Mouse (Mus musculus): ENCODE measurements around the gene Camk2b. TPM values are rescaled to one million over a fixed set of nuclear protein-coding genes. Genes with fewer than 3 reads are reported as not detected.

The Camk2b gene
- polyA plus RNA-seq, 1 experiment, result 0.97 TPM

DNA sequence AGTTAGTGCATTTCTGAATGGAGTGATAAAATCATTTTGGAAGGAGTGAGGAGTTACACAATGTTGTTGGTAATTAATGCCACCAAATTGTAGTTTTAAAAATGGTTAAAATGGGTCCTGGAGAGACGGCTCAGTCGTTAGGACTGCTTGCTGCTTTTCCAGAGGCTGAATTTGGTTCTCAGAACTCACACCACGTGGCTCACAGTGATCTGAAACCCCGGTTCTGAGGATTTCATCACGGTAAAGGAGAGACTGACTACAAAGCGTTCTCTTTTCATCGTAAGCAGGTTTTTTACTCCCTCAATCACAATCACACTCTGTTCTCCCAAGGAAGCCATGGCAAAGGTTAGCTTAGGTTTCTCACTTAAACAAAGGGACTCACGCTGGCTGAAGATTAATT lies 141.5 kb downstream of the Camk2b start:
- Histone ChIP-seq H3K4me1 (ENCODE audit: control insufficient read depth, insufficient read depth, low read length) (no peaks in the 10 kb centered on the region), H3K4me3 (ENCODE audit: insufficient read depth, low read length) (no peak overlapping the region), H3K27ac (ENCODE audit: insufficient read depth, low read length) (no peak overlapping the region)
- no peak for TF ChIP-seq POLR2A (IDR thresholded peaks at IDR 0.05; ENCODE audit: low read depth, low read length)
- TF ChIP-seq CTCF (IDR thresholded peaks at IDR 0.05; ENCODE audit: borderline replicate concordance, insufficient read depth, low read length), result no peak

DNA sequence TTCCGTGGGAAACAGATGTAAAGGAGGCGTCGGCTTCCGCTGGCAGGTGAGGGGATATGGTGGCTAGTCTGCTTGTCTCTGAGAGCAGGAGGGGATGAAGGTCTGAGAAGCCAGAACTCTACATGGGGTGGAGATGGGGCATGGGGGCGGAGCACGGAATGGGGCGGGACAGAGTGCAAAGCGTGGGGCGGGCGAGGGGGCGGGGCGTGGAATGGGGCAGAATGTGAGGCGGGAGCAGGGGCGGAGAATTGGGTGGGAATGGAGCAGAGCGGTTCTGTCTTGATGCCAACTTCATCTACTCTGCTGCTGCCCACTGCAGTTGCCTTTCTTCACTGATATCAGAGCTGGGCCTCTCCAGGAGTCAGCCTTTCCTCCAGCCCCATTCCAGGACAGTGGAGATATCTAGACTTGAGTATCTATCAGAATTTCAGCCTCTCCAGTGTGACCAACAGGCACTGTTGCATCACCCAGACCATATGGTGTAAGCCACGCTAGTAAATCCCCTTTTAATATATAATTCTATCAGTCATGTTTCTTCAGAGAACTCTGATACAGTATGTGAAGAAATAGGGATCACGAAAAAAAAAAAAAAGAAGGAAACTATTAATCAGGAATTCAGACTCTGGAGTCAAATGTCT lies 145.7 kb downstream of the Camk2b start:
- no peak overlapping the region for H3K27ac ChIP-seq (ENCODE audit: insufficient read depth, low read length)
- no peaks in the 10 kb centered on the region for H3K4me1 ChIP-seq (ENCODE audit: control insufficient read depth, insufficient read depth, low read length)
- no peak overlapping the region for H3K4me3 ChIP-seq (ENCODE audit: insufficient read depth, low read length)
- TF ChIP-seq CTCF (IDR thresholded peaks at IDR 0.05; ENCODE audit: borderline replicate concordance, insufficient read depth, low read length) (no peak), POLR2A (IDR thresholded peaks at IDR 0.05; ENCODE audit: low read depth, low read length) (no peak)

Other genes starting within 250 kb of the Camk2b start
- gene Polm, start 228.3 kb downstream of the Camk2b start, polyA plus RNA-seq (2011; ENCODE audit: insufficient read length, low read depth, missing spikeins), result 9.9 and 13.0 TPM in 2 replicates
- 372 and 444 TPM in 2 replicates for gene Aebp1, start 204.4 kb downstream of the Camk2b start, polyA plus RNA-seq (2011; ENCODE audit: insufficient read length, low read depth, missing spikeins)
- gene Pold2, start 188.1 kb downstream of the Camk2b start, polyA plus RNA-seq (2011; ENCODE audit: insufficient read length, low read depth, missing spikeins), result 23.2 and 31.7 TPM in 2 replicates
- not detected in 2 replicates for gene Myl7, start 167.6 kb downstream of the Camk2b start, polyA plus RNA-seq (2011; ENCODE audit: insufficient read length, low read depth, missing spikeins)
- 0.30 TPM in 1 of 2 replicates, not detected in the other for gene Gck, start 116.3 kb downstream of the Camk2b start, polyA plus RNA-seq (2011; ENCODE audit: insufficient read length, low read depth, missing spikeins)
- gene Ykt6, start 110.7 kb downstream of the Camk2b start, polyA plus RNA-seq (2011; ENCODE audit: insufficient read length, low read depth, missing spikeins), result 105 and 114 TPM in 2 replicates
- gene A730071L15Rik, start 133.7 kb upstream of the Camk2b start, polyA plus RNA-seq (2011; ENCODE audit: insufficient read length, low read depth, missing spikeins), result 0.30 TPM in 1 of 2 replicates, not detected in the other
- gene Nudcd3, start 134.1 kb upstream of the Camk2b start, polyA plus RNA-seq (2011; ENCODE audit: insufficient read length, low read depth, missing spikeins), result 37.9 and 40.5 TPM in 2 replicates
- gene Npc1l1, start 163.8 kb upstream of the Camk2b start, polyA plus RNA-seq (2011; ENCODE audit: insufficient read length, low read depth, missing spikeins), result not detected in 2 replicates
- 38.5 and 39.4 TPM in 2 replicates for gene Ddx56, start 201.4 kb upstream of the Camk2b start, polyA plus RNA-seq (2011; ENCODE audit: insufficient read length, low read depth, missing spikeins)
- gene Tmed4, start 208.5 kb upstream of the Camk2b start, polyA plus RNA-seq (2011; ENCODE audit: insufficient read length, low read depth, missing spikeins), result 60.9 and 63.0 TPM in 2 replicates
- 75.8 and 89.6 TPM in 2 replicates for gene Ogdh, start 225.3 kb upstream of the Camk2b start, polyA plus RNA-seq (2011; ENCODE audit: insufficient read length, low read depth, missing spikeins)

All from embryonic fibroblast, embryonic 13.5 days (primary cell).